Mouse (Mus musculus) CH12.LX (cell line): ENCODE measurements around the gene Gm44790. TPM values are rescaled to one million over a fixed set of nuclear protein-coding genes. Genes with fewer than 3 reads are reported as not detected.

Experiments used
- DNase-seq: peaks from one replicate; pipeline ENCODE4 v3.0.0-alpha.2; 2013; ENCODE audit errors: extremely low read depth
- H3K27ac ChIP-seq: 2 replicates; pipeline ENCODE4 v1.5.1; 2012; ENCODE audit warnings: low read depth, mild to moderate bottlenecking, control low read depth, moderate library complexity; ENCODE audit not compliant: insufficient read depth
- H3K27me3 ChIP-seq: replicated peaks from 2 replicates; pipeline ENCODE3; 2012; ENCODE audit warnings: inconsistent platforms
- H3K36me3 ChIP-seq, 2 experiments: replicated peaks in 1 of 2; 2 replicates each; pipeline versions ENCODE3 to v1.6.1; 2012; ENCODE audit warnings: inconsistent platforms in 1 of 2, low read length in 1 of 2, mild to moderate bottlenecking in 1 of 2, mixed read lengths in 1 of 2, moderate library complexity in 1 of 2; ENCODE audit not compliant: control insufficient read depth in 1 of 2, insufficient read depth in 1 of 2
- H3K4me1 ChIP-seq, 2 experiments: 2 replicates each; pipeline ENCODE4 v1.6.1; 2012; ENCODE audit warnings: inconsistent platforms in 1 of 2, moderate library complexity in 1 of 2; ENCODE audit not compliant: insufficient read depth in 2 of 2, control insufficient read depth in 1 of 2
- H3K4me2 ChIP-seq: 2 replicates; pipeline ENCODE4 v1.6.1; 2012; ENCODE audit warnings: low read depth, mild to moderate bottlenecking, control low read depth; ENCODE audit not compliant: poor library complexity, insufficient read depth, severe bottlenecking
- H3K4me3 ChIP-seq, 3 experiments: fragments of 150-350 bp in 1 of 3; sonication (generic) in 1 of 3; replicated peaks in 1 of 3; 2 replicates each; pipeline versions ENCODE3 to v1.5.1; 2011 to 2012; ENCODE audit warnings: low read depth in 2 of 3, low read length in 2 of 3, mild to moderate bottlenecking in 2 of 3, moderate library complexity in 2 of 3, control low read depth in 1 of 3, improper control_type of control experiment in 1 of 3, inconsistent platforms in 1 of 3, mixed read lengths in 1 of 3; ENCODE audit not compliant: poor library complexity in 1 of 3
- H3K79me2 ChIP-seq: replicated peaks from 2 replicates; pipeline ENCODE4 v1.6.1; 2012; ENCODE audit warnings: mild to moderate bottlenecking, moderate library complexity; ENCODE audit not compliant: control insufficient read depth, poor library complexity, insufficient read depth, severe bottlenecking; ENCODE audit errors: extremely low read depth
- H3K9ac ChIP-seq: 2 replicates; pipeline ENCODE4 v1.6.1; 2012; ENCODE audit warnings: low read depth, mild to moderate bottlenecking, control low read depth, moderate library complexity; ENCODE audit not compliant: insufficient read depth
- H3K9me3 ChIP-seq: replicated peaks from 2 replicates; pipeline ENCODE3; 2012; ENCODE audit warnings: low read length, inconsistent platforms, mixed read lengths
- BHLHE40 ChIP-seq: IDR thresholded peaks from 2 replicates; pipeline ENCODE4 v1.6.1; 2011; ENCODE audit warnings: mild to moderate bottlenecking, low read depth, low read length, improper control_type of control experiment
- CHD1 ChIP-seq: IDR thresholded peaks from 2 replicates; pipeline ENCODE4 v1.6.1; 2012; ENCODE audit warnings: low read depth, low read length, improper control_type of control experiment, inconsistent platforms
- CTCF ChIP-seq, 2 experiments: IDR thresholded peaks in 1 of 2; conservative IDR thresholded peaks in 1 of 2; 2 replicates each; pipeline ENCODE4 v1.5.1; 2011 to 2012; ENCODE audit warnings: low read depth in 2 of 2, low read length in 2 of 2, improper control_type of control experiment in 1 of 2, inconsistent platforms in 1 of 2, mild to moderate bottlenecking in 1 of 2, moderate library complexity in 1 of 2
- E2F4 ChIP-seq: IDR thresholded peaks from 2 replicates; pipeline ENCODE4 v1.6.1; 2011; ENCODE audit warnings: low read depth, low read length, improper control_type of control experiment; ENCODE audit not compliant: insufficient replicate concordance
- EP300 ChIP-seq: IDR thresholded peaks from 2 replicates; pipeline ENCODE4 v1.6.1; 2011; ENCODE audit warnings: low read length, improper control_type of control experiment
- HCFC1 ChIP-seq: IDR thresholded peaks from 2 replicates; pipeline ENCODE4 v1.6.1; 2012; ENCODE audit warnings: low read depth, mild to moderate bottlenecking, inconsistent platforms, low read length, improper control_type of control experiment
- IRF4 ChIP-seq: IDR thresholded peaks from 2 replicates; pipeline ENCODE4 v1.6.1; 2014; ENCODE audit warnings: low read depth, mild to moderate bottlenecking, inconsistent platforms, low read length, improper control_type of control experiment
- JUN ChIP-seq: IDR thresholded peaks from 2 replicates; pipeline ENCODE4 v1.6.1; 2011; ENCODE audit warnings: low read depth, mild to moderate bottlenecking, low read length, improper control_type of control experiment, moderate library complexity; ENCODE audit not compliant: insufficient read depth
- KAT2A ChIP-seq: IDR thresholded peaks from 2 replicates; pipeline ENCODE4 v1.6.1; 2012; ENCODE audit warnings: low read length, improper control_type of control experiment, inconsistent platforms; ENCODE audit not compliant: insufficient replicate concordance
- MAFK ChIP-seq: IDR thresholded peaks from 2 replicates; pipeline ENCODE4 v1.6.1; 2011; ENCODE audit warnings: low read length, improper control_type of control experiment; ENCODE audit not compliant: insufficient replicate concordance
- MEF2A ChIP-seq: IDR thresholded peaks from 2 replicates; pipeline ENCODE4 v1.6.1; 2014; ENCODE audit warnings: low read depth, mild to moderate bottlenecking, inconsistent platforms, low read length, improper control_type of control experiment, borderline replicate concordance
- NELFE ChIP-seq: IDR thresholded peaks from 2 replicates; pipeline ENCODE4 v1.6.1; 2011; ENCODE audit warnings: low read depth, low read length, improper control_type of control experiment
- POLR2A ChIP-seq: IDR thresholded peaks from 2 replicates; pipeline ENCODE4 v1.6.1; 2011; ENCODE audit warnings: low read depth, mild to moderate bottlenecking, improper control_type of control experiment, low read length
- RAD21 ChIP-seq: IDR thresholded peaks from 2 replicates; pipeline ENCODE4 v1.6.1; 2011; ENCODE audit warnings: low read depth, mild to moderate bottlenecking, low read length, improper control_type of control experiment, moderate library complexity
- ZKSCAN1 ChIP-seq: IDR thresholded peaks from 2 replicates; pipeline ENCODE4 v1.6.1; 2012; ENCODE audit warnings: low read depth, inconsistent platforms, low read length, improper control_type of control experiment, borderline replicate concordance
- ZMIZ1 ChIP-seq: IDR thresholded peaks from 2 replicates; pipeline ENCODE4 v1.6.1; 2012; ENCODE audit warnings: low read depth, mild to moderate bottlenecking, inconsistent platforms, low read length, improper control_type of control experiment
- dilution Hi-C: fragments of 300-500 bp; cut with MboI; formaldehyde crosslinking; loops from 2 replicates; pipeline ENCODE4 v1.14.3; 2020; ENCODE audit warnings: low sequenced_read_pairs; ENCODE audit not compliant: extremely low pct_unique_long_range_greater_than_20kb, extremely low pct_ligation_motif_present
- in situ Hi-C: fragments of 300-500 bp; cut with MboI; formaldehyde crosslinking; loops from 3 replicates; pipeline ENCODE4 v1.14.3; 2019; ENCODE audit warnings: low sequenced_read_pairs, low pct_ligation_motif_present, low pct_unique_long_range_greater_than_20kb, mixed read lengths
- polyA plus RNA-seq: library from polyadenylated mRNA; unstranded; fragments of >175 nt; gene quantifications from 2 replicates; pipeline ENCODE4 v1.2.1, GENCODE M21; 2012; ENCODE audit warnings: low read depth; ENCODE audit not compliant: insufficient read length
- total RNA-seq, 2 experiments: library from RNA; depleted of rRNA; stranded (reverse); fragments of 300-350 nt in 1 of 2; fragments of >200 nt in 1 of 2; gene quantifications; 2 replicates each; pipeline ENCODE4 v1.2.3; 2012 to 2014

The Gm44790 gene
- total and polyA plus RNA-seq, 3 experiments, result not detected

- Histone ChIP-seq H3K4me1 (peaks cover 3 to 18% of the 10 kb centered on the region in 2 experiments; a peak in 3 of 4 replicates), H3K4me2 (no peak overlapping the region), H3K27me3 (no peaks in the 10 kb centered on the region), H3K79me2 (no peaks in the 10 kb centered on the region; the same call in 1 of the 2 replicates), H3K4me3 (no peak overlapping the region), H3K36me3 (peaks cover 37 to 52% of the 10 kb centered on the region in 2 experiments), H3K27ac (no peak overlapping the region), H3K9me3 (no peaks in the 10 kb centered on the region), H3K9ac (no peak overlapping the region)
- DNase-seq, result no peak
- in situ Hi-C loops, result no loop called here
- TF ChIP-seq NELFE (no peak), KAT2A (no peak), CTCF (conservative IDR thresholded peaks at IDR 0.05 in 1 of 2, IDR thresholded peaks at IDR 0.05 in 1 of 2; ENCODE audit: low read depth in 2 of 2, low read length in 2 of 2) (peak in 1 of 2 experiments; percentile 31; a peak in 2 of 4 replicates)
- dilution Hi-C loops, result no loop called here
These were observed 33.3 kb upstream of the Gm44790 start for GRCm38 (mm10) chr6:86393187-86393586.

GRCm38 (mm10) chr6:86394078-86394720 lies 32.3 kb upstream of the Gm44790 start:
- Histone ChIP-seq H3K4me2 (no peak overlapping the region), H3K4me1 (peaks cover 3 to 18% of the 10 kb centered on the region in 2 experiments; a peak in 3 of 4 replicates), H3K9me3 (no peaks in the 10 kb centered on the region), H3K9ac (no peak overlapping the region), H3K79me2 (no peaks in the 10 kb centered on the region; the same call in 1 of the 2 replicates), H3K36me3 (peaks cover 28 to 42% of the 10 kb centered on the region in 2 experiments), H3K27me3 (peaks cover 3% of the 10 kb centered on the region), H3K27ac (no peak overlapping the region), H3K4me3 (no peak overlapping the region)
- dilution Hi-C loops (no loop called here), in situ Hi-C loops (no loop called here)
- DNase-seq, result no peak
- no peak for TF ChIP-seq CHD1
- no peak for TF ChIP-seq IRF4
- TF ChIP-seq JUN, result no peak
- TF ChIP-seq EP300, result no peak
- TF ChIP-seq ZKSCAN1, result no peak
- no peak for TF ChIP-seq ZMIZ1
- TF ChIP-seq MEF2A, result no peak
- TF ChIP-seq MAFK, result no peak
- no peak for TF ChIP-seq BHLHE40
- TF ChIP-seq RAD21, result no peak
- no peak for TF ChIP-seq POLR2A
- TF ChIP-seq HCFC1, result no peak
- no peak for TF ChIP-seq E2F4
- TF ChIP-seq CTCF (conservative IDR thresholded peaks at IDR 0.05 in 1 of 2, IDR thresholded peaks at IDR 0.05 in 1 of 2; ENCODE audit: low read depth in 2 of 2, low read length in 2 of 2), result no peak
